Mouse (Mus musculus) small intestine, adult 2 months (tissue): Measurements from ENCODE around the gene Mbd5. TPM values are rescaled to one million over a fixed set of nuclear protein-coding genes. Genes with fewer than 3 reads are reported as not detected.
"Not testable (repeated sequence)": the region's sequence is repeated elsewhere in the genome, so short reads cannot be mapped to it uniquely, and the experiment has no call there.

ENCODE experiments used
- H3K27ac ChIP-seq: fragments of 200-500 bp; 2 replicates; pipeline ENCODE4 v1.5.1; 2012; ENCODE audit warnings: low read depth, low read length, control low read depth, inconsistent platforms; ENCODE audit not compliant: insufficient read depth
- H3K27me3 ChIP-seq: fragments of 200-500 bp; 2 replicates; pipeline ENCODE4 v1.6.1; 2012; ENCODE audit warnings: mild to moderate bottlenecking, moderate library complexity, low read length, inconsistent platforms; ENCODE audit not compliant: control insufficient read depth, insufficient read depth
- H3K36me3 ChIP-seq: fragments of 200-500 bp; 2 replicates; pipeline ENCODE4 v1.6.1; 2012; ENCODE audit warnings: mild to moderate bottlenecking, low read length, control low read depth, inconsistent platforms; ENCODE audit not compliant: control insufficient read depth, insufficient read depth
- H3K4me1 ChIP-seq: fragments of 200-500 bp; 2 replicates; pipeline ENCODE4 v1.6.1; 2012; ENCODE audit warnings: low read length, inconsistent platforms, mixed read lengths; ENCODE audit not compliant: control insufficient read depth, insufficient read depth, insufficient read length
- H3K4me3 ChIP-seq: fragments of 200-500 bp; 2 replicates; pipeline ENCODE4 v1.5.1; 2012; ENCODE audit warnings: low read depth, mild to moderate bottlenecking, control low read depth, inconsistent platforms, low read length, moderate library complexity
- CTCF ChIP-seq: fragments of 200-500 bp; IDR thresholded peaks from 2 replicates; pipeline ENCODE4 v1.5.1; 2012; ENCODE audit warnings: low read depth, mild to moderate bottlenecking, control low read depth, inconsistent platforms, low read length, moderate library complexity, mixed read lengths; ENCODE audit not compliant: insufficient replicate concordance, insufficient read length; ENCODE audit errors: extremely low read depth
- POLR2A ChIP-seq: fragments of 200-500 bp; IDR thresholded peaks from 2 replicates; pipeline ENCODE4 v1.6.1; 2012; ENCODE audit warnings: low read depth, mild to moderate bottlenecking, control low read depth, inconsistent platforms, low read length, moderate library complexity
- WGBS: fragments of 180-500 bp; shearing (Covaris S2); methylation state at CpG from one replicate; pipeline ENCODE4 v1.1.7; 2018; 5-methylcytosine and 5-hydroxymethylcytosine counted together
- polyA plus RNA-seq: library from polyadenylated mRNA; depleted of rRNA; stranded (reverse); fragments of >200 nt; gene quantifications from 2 replicates; pipeline ENCODE4 v1.2.3, GENCODE M21; 2012

Mbd5 gene
- polyA plus RNA-seq, 1 experiment = 3.4 TPM

DNA sequence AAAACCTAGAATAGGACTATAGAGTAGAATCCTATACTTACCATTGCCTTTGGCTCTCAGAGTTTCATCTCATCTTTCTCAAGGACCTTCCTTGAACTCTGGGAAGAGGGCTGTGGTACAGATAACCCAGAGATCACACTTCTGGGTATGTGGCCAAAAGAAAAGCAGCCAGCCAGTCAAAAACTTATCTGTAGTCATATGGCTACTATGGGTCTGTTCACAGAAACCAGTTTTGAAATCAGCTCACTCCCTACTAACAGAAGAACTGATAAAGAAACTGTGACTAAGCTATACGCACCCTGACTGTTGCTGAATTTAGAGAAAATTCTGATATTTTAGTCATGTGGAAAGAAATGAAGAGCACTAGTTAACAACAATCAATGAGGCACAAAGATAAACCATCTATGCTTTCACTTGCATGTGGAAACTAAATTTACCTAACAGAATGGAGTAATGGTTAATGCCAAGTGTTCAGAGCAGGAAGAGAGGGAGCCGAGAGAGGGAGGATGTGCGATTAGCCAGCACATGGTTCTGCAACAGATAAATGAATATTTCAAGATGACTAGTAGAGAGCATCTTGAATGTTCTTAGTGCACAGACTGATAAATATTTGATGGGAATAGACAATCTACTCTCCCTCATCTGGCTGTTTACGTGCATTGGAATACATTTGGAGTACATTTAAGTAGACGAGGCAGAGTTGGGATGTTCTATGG, 211.1 kb downstream of the Mbd5 start:
- Histone ChIP-seq H3K36me3 (no peaks in the 10 kb centered on the region), H3K4me3 (no peak overlapping the region), H3K4me1 (no peaks in the 10 kb centered on the region), H3K27me3 (no peaks in the 10 kb centered on the region), H3K27ac (no peak overlapping the region)
- TF ChIP-seq POLR2A (no peak), CTCF (no peak)
- 91% methylated on average over 5 of the region's 5 CpGs for WGBS

DNA sequence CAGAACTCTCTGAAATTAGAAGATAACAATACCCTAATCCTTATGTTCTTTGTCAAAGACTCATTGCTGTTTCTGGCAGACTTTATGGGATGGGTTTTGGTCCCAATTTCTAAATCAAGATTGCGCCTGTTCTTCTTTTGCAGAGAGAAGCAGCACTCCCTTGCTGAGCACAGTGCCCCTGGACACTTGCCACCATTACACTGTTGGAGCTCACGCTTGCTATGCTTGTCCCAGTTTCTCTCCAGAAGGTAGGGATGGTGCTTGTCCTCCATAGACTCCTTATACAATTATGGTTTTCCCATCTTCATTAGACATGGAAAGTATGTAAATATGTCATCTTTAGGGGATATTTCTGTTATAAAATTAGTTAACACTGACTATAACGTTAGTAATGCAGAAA, 220.5 kb downstream of the Mbd5 start:
- no peaks in the 10 kb centered on the region for H3K27me3 ChIP-seq
- TF ChIP-seq POLR2A (no peak), CTCF (no peak)
- H3K4me3 ChIP-seq = no peak overlapping the region
- WGBS = 95% methylated on average over 3 of the region's 3 CpGs
- H3K27ac ChIP-seq = no peak overlapping the region
- peaks cover 2% of the 10 kb centered on the region; the same call in 1 of the 2 replicates for H3K36me3 ChIP-seq
- no peaks in the 10 kb centered on the region for H3K4me1 ChIP-seq

DNA sequence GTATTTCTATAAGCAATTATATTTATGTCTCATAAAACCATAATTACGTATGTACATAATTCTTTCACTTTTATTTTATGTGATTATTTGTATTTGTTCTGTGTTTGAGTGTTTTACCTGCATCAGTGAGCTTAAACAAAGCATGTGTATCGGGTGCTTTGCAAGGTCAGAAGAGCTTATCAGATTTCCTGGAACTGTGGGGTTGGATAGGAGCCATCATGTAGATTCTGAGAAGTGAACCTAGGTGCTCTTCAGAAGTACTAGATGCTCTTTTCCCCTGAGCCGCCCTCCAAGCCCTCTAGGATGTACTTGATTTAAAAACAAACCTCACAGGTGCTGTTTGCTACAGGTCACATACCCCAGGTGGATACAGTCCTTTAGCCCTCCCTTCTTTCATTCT, 227.7 kb downstream of the Mbd5 start:
- Histone ChIP-seq H3K27ac (no peak overlapping the region), H3K4me1 (no peaks in the 10 kb centered on the region), H3K27me3 (no peaks in the 10 kb centered on the region), H3K36me3 (0 out of 2 replicates have a peak, but pooled peaks cover 1% of the 10 kb centered on the region), H3K4me3 (no peak overlapping the region)
- WGBS = 42% methylated on average over 3 of the region's 3 CpGs
- TF ChIP-seq CTCF (no peak), POLR2A (no peak)

DNA sequence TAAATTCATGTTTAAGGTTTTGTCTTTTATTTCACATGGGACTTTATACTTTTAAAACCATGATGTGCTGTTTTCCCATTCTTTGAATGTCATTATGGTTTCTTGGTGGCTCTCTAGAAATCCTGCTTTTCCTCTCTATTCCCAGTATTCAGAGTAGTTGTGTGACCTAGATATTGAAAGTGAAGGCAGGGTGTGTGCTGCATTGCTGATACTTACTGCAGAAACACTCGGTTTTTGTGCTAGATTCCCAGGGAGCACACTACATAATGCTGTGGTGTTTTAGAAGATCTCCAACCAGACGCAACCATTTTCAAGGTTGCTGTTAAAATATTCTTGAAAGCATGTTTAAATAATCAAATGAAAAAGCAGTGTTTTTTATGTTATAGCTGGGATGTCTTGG, 241.7 kb downstream of the Mbd5 start:
- WGBS = 70% methylated on average over 2 of the region's 2 CpGs
- no peaks in the 10 kb centered on the region for H3K4me1 ChIP-seq
- H3K4me3 ChIP-seq = no peak overlapping the region
- TF ChIP-seq CTCF (no peak), POLR2A (no peak)
- H3K27ac ChIP-seq = no peak overlapping the region
- H3K36me3 ChIP-seq = no peaks in the 10 kb centered on the region
- no peaks in the 10 kb centered on the region for H3K27me3 ChIP-seq

DNA sequence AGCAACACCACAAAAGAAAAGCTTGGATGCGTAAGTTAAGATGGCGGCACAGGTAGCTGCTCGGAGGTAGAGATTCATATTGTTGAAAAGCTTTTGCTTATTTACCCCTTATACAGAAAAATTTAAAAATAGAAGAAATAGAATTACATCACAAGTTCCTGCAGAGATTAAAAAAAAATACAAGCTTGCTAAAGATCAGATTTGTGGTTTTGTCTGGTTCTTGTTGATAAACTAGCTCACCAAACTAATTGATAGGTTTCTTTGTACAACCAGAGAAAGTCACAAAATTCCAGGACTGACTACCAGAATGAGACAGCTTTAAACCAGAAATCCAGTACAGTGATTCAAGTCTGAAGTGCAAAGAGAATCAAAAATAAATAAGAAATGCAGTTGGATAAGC, 242.4 kb downstream of the Mbd5 start:
- H3K4me3 ChIP-seq = no peak overlapping the region
- TF ChIP-seq POLR2A (no peak), CTCF (no peak)
- H3K27me3 ChIP-seq = no peaks in the 10 kb centered on the region
- H3K4me1 ChIP-seq = no peaks in the 10 kb centered on the region
- H3K27ac ChIP-seq = no peak overlapping the region
- 96% methylated on average over 3 of the region's 3 CpGs for WGBS
- H3K36me3 ChIP-seq = no peaks in the 10 kb centered on the region

DNA sequence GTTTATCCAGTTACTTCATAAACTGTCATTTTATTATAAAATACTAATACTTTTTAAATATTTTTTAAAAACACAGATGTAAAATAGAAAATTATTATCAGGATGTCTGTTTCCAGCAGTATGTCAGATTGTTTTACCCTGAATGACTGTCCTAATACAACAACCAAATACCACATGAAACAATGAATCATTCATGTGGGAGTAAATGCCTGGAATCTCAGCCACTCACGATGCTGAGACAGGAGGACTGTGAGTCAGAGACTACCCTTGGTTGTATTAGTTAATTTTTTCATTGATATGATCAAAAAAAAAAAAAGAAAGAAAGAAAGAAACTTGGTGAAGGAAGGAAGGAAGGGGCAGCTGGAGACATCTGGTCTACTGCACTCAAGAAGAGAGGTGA, 254.8 kb downstream of the Mbd5 start:
- H3K27ac ChIP-seq = no peak overlapping the region
- TF ChIP-seq CTCF = no peak
- no peak for TF ChIP-seq POLR2A
- WGBS = 55% methylated on average over 1 of the region's 1 CpGs
- H3K4me1 ChIP-seq = no peaks in the 10 kb centered on the region
- no peaks in the 10 kb centered on the region for H3K36me3 ChIP-seq
- H3K4me3 ChIP-seq = no peak overlapping the region
- no peaks in the 10 kb centered on the region; the same call in 1 of the 2 replicates for H3K27me3 ChIP-seq

DNA sequence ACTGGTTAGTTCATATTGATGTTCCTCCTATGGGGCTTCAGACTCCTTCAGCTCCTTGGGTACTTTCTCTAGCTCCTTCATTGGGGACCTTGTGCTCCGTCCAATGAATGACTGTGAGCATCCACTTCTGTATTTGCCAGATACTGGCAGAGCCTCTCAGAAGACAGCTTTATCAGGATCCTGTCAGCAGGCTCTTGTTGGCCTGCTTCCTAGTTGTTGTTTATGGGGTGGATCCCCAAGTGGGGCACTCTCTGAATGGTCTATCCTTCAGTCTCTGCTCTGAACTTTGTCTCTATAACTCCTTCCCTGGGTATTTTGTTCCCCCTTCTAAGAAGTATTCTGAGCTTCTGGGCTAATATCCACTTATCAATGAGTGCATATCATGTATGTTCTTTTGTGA, 256.4 kb downstream of the Mbd5 start:
- H3K36me3 ChIP-seq, H3K4me1 ChIP-seq, H3K4me3 ChIP-seq, H3K27me3 ChIP-seq, H3K27ac ChIP-seq: not testable (repeated sequence)
- 91% methylated on average over 1 of the region's 1 CpGs for WGBS

DNA sequence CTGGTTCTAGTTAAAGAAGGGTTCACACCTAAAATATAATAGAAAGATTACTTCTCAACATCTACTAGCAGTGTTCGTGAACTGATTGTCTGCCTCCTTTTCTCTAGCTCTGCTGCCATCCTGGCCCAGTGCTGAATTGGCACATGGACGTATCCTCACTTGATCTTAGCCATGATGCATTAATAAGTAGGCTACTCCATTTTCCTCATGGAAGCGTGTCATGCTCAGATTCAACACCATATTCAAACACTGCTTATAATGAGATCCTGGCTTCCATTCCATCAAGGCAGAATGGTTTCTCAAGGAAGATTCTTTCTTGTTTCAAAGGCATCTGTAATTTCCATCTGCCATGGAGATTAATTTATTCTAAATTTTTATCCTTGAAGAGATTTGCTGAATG, 260.0 kb downstream of the Mbd5 start:
- Histone ChIP-seq H3K4me3 (no peak overlapping the region), H3K27me3 (no peaks in the 10 kb centered on the region; the same call in 1 of the 2 replicates), H3K4me1 (no peaks in the 10 kb centered on the region), H3K27ac (no peak overlapping the region), H3K36me3 (no peaks in the 10 kb centered on the region)
- TF ChIP-seq CTCF = no peak
- 92% methylated on average over 3 of the region's 3 CpGs for WGBS
